Mouse (Mus musculus) stomach, embryonic 15.5 days (tissue): ENCODE results near the gene Tprg. TPM values are rescaled to one million over a fixed set of nuclear protein-coding genes. Genes with fewer than 3 reads are reported as not detected.

Experiments
- ATAC-seq: fragments of 200-750 bp; cut with Nextera tagmentation; 2 replicates; pipeline ENCODE4 v1.8.0; 2017; ENCODE audit warnings: low read depth, moderate number of reproducible peaks, moderate TSS enrichment; ENCODE audit not compliant: insufficient read depth, low FRiP score
- H3K27ac ChIP-seq: fragments of 300-500 bp; sonication (generic); 2 replicates; pipeline ENCODE4 v1.5.1; 2015; ENCODE audit warnings: mild to moderate bottlenecking, inconsistent platforms
- H3K27me3 ChIP-seq: fragments of 300-500 bp; sonication (generic); replicated peaks from 2 replicates; pipeline ENCODE4 v1.6.1; 2015; ENCODE audit warnings: inconsistent platforms
- H3K36me3 ChIP-seq: fragments of 300-500 bp; sonication (generic); 2 replicates; pipeline ENCODE4 v1.6.1; 2015; ENCODE audit warnings: inconsistent platforms
- H3K4me1 ChIP-seq: fragments of 300-500 bp; sonication (generic); 2 replicates; pipeline ENCODE4 v1.6.1; 2015; ENCODE audit warnings: inconsistent platforms
- H3K4me2 ChIP-seq: fragments of 300-500 bp; sonication (generic); 2 replicates; pipeline ENCODE4 v1.6.1; 2015; ENCODE audit warnings: mild to moderate bottlenecking, inconsistent platforms
- H3K4me3 ChIP-seq: fragments of 300-500 bp; sonication (generic); replicated peaks from 2 replicates; pipeline ENCODE4 v1.5.1; 2015; ENCODE audit warnings: inconsistent platforms
- H3K9ac ChIP-seq: fragments of 300-500 bp; sonication (generic); 2 replicates; pipeline ENCODE4 v1.6.1; 2015; ENCODE audit warnings: inconsistent platforms
- H3K9me3 ChIP-seq: fragments of 300-500 bp; sonication (generic); 2 replicates; pipeline ENCODE4 v1.6.1; 2016; ENCODE audit warnings: inconsistent platforms
- WGBS: fragments of 180-500 bp; shearing (Covaris S2); methylation state at CpG from one replicate; pipeline ENCODE4 v1.1.7; 2015; 5-methylcytosine and 5-hydroxymethylcytosine counted together
- polyA plus RNA-seq: library from polyadenylated mRNA; unstranded; fragments of >200 nt; fragmentation: Nextera tagmentation; extraction: Ambion mirVana; gene quantifications from 2 replicates; pipeline ENCODE4 v1.2.1, GENCODE M21; 2015

The Tprg gene
- polyA plus RNA-seq, 1 experiment from 2014 or later = 5.5 TPM

DNA sequence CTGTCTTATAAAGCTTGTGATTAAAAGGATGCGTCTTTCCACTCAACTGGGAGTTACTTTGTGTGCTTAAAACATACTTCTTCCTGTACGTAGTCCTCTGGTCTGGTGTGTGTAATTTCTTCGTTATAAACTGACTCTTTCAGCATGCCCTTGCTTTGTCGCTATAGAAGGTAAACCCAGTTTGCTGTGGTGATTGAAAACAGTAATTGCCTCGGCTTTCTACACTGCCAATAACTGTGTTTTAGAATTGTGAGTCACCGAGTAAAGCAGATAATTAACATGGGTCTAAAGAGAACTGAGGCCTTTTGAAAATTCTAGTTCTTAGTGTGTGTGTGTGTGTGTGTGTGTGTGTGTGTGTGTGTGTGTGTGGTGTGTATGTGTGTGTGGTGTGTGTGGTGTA lies 121.4 kb downstream of the Tprg start:
- no peaks in the 10 kb centered on the region for H3K27me3 ChIP-seq
- H3K4me3 ChIP-seq = no peak overlapping the region
- no peaks in the 10 kb centered on the region for H3K36me3 ChIP-seq
- H3K9ac ChIP-seq = no peak overlapping the region
- WGBS = 49% methylated on average over 6 of the region's 6 CpGs
- peak overlapping the region; percentile 89 for H3K27ac ChIP-seq
- no peaks in the 10 kb centered on the region for H3K9me3 ChIP-seq
- peak overlapping the region; percentile 26; the same call in 1 of the 2 replicates for H3K4me2 ChIP-seq
- no peaks in the 10 kb centered on the region for H3K4me1 ChIP-seq
- no peak for ATAC-seq

DNA sequence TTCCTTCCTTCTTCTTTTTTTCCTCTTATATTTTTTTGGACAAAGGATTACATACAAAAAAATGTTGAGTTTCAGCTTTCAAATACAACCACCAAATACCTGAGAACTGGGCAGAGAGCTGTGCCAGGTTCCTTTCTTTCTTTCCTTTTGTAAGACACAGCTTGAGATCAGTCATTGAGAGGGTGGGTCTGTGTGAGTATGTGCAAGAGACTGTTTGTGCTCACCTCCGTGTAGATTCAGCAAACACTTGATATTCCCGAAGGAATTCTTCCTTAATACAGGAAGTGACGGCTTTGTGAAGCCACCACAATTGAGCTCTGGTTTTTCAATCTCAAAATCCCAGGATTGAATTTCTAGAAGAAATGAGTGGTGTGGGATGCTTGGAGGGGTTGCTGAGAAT lies 124.7 kb downstream of the Tprg start:
- H3K4me3 ChIP-seq = no peak overlapping the region
- H3K27me3 ChIP-seq = no peaks in the 10 kb centered on the region
- no peak overlapping the region for H3K27ac ChIP-seq
- no peaks in the 10 kb centered on the region for H3K4me1 ChIP-seq
- no peaks in the 10 kb centered on the region for H3K36me3 ChIP-seq
- WGBS = 54% methylated on average over 3 of the region's 3 CpGs
- no peak for ATAC-seq
- no peak overlapping the region for H3K4me2 ChIP-seq
- no peak overlapping the region for H3K9ac ChIP-seq
- no peaks in the 10 kb centered on the region for H3K9me3 ChIP-seq

DNA sequence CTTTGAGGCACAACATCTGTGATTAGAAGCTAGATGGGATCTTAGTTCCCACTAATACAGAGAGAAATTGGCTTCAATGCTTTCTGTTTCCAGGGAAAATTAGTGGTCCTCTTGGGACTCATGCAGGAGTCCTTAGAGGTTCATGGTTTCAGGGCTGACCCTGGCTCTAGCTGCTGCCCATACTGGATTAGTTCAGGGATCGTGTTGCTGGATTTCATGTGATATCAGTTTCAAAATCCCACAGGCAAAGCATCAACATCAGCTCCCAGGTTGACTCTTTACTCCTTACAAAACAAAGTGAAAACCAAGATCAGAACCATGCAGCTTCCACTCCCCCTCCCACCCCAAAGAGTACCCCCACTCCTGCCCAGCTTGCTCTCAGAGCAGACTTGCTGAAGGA lies 127.3 kb downstream of the Tprg start:
- Histone ChIP-seq H3K4me2 (no peak overlapping the region), H3K4me3 (no peak overlapping the region), H3K27ac (no peak overlapping the region), H3K36me3 (no peaks in the 10 kb centered on the region), H3K4me1 (peaks cover 8% of the 10 kb centered on the region), H3K27me3 (no peaks in the 10 kb centered on the region), H3K9ac (no peak overlapping the region), H3K9me3 (no peaks in the 10 kb centered on the region)
- 56% methylated on average over 1 of the region's 1 CpGs for WGBS
- ATAC-seq = no peak

DNA sequence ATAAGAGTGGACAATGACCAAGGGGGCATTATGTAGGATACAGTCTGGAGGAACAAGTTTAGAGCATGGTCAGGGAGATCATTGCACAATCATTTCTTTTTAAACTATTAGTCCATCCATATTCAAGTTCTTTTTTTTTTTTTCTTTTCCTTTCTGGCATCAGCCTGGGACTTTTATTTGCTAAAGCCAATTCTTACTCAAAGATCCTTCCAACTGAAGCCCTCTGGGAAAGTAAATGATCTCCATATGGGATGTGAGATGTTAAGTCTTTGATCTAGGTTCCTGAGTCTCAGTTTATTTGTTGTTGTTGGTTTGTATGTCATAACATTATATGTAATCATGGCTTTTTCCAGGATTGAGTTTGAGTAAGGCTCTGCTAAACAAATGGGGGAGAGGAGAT lies 128.6 kb downstream of the Tprg start:
- no peak for ATAC-seq
- Histone ChIP-seq H3K36me3 (no peaks in the 10 kb centered on the region), H3K27me3 (no peaks in the 10 kb centered on the region), H3K9me3 (no peaks in the 10 kb centered on the region), H3K4me2 (no peak overlapping the region), H3K4me1 (peaks cover 8% of the 10 kb centered on the region), H3K27ac (no peak overlapping the region), H3K9ac (no peak overlapping the region), H3K4me3 (no peak overlapping the region)

DNA sequence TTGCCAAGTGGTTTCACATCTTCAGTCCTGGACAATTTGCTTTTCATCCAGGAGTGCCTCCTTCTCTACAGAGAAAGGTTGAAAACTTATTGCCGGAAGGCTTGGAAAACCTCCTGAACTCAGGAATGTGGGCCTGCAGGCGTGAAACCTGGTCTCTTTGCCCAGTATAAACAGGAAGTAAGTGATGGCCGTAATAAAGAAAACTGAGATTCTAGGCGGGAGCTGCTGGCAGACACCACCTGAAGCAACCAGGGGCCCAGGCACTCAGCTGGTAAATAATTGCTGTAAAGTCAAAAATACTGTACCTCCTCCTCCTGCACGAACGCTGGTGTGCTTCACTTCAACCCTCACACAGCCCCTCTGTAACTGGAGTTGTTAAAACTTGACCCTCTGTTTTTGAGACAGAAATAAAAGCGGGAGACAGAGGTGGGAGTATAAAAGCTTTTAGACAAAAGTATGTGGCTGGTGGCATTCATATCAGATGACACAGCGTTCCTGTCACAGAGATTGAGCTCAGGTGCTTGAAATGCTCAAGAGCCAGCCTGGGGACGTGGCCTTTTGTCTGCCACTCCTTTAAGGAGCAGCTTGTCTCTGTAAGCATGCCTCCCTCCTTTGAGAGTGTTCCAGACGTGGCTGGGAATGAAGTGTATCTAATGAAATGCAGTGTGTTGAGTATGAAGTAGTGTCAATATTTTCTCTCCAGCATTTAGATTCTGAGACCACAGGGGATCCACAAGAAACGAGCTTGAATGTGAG lies 131.4 kb downstream of the Tprg start:
- ATAC-seq = no peak; the same call in 1 of the 2 replicates
- Histone ChIP-seq H3K36me3 (no peaks in the 10 kb centered on the region), H3K4me2 (0 out of 2 replicates have a peak overlapping the region, but pooled peaks have one; percentile 16), H3K27ac (peak overlapping the region; percentile 57; the same call in 1 of the 2 replicates), H3K9me3 (no peaks in the 10 kb centered on the region), H3K27me3 (no peaks in the 10 kb centered on the region), H3K4me1 (peaks cover 8% of the 10 kb centered on the region), H3K9ac (no peak overlapping the region), H3K4me3 (no peak overlapping the region)
- WGBS = 21% methylated on average over 11 of the region's 11 CpGs

DNA sequence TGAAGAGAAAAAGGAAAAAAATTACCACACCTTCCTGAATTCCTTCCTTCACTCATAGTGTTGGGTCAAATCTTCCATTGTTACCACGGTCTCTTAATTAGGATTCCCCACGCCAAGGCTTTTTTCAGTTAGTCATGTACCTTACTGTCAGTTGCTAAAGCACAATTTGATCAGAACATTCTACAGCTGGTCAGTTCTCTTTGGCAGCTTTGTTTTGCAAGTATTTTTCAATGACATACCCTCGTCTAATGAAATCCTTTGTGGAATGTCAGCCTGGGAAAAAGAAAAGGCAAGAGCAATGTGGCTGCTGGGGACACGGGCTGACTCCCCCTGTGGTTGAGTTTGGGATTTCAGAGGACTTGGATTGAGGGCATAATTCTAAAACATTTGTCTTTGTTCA lies 136.4 kb downstream of the Tprg start:
- ATAC-seq = no peak
- Histone ChIP-seq H3K4me3 (no peak overlapping the region), H3K27me3 (no peaks in the 10 kb centered on the region), H3K4me2 (no peak overlapping the region), H3K9me3 (no peaks in the 10 kb centered on the region), H3K36me3 (no peaks in the 10 kb centered on the region), H3K9ac (no peak overlapping the region), H3K4me1 (peaks cover 4% of the 10 kb centered on the region), H3K27ac (no peak overlapping the region)
- WGBS = 71% methylated on average over 4 of the region's 4 CpGs

DNA sequence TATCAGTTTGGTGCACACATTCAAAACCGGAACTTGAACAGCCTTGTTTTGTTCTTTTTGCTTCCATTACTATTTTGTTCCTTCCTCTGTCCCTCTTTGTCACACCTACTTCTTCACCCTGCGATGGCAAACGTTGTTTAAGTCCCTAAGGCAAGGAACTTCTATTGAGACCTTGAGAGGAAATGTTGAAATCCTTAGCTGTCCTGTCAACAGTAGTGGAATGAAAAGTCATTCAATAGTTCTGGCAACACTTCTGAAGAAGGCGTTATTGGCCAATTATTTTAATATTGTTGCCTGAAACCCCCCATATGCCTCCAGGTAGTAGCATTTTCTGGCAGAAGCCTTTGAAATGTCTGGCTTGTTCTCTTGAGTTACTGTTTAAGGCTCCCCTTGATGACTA lies 137.4 kb downstream of the Tprg start:
- 78% methylated on average over 4 of the region's 4 CpGs for WGBS
- no peak overlapping the region for H3K9ac ChIP-seq

DNA sequence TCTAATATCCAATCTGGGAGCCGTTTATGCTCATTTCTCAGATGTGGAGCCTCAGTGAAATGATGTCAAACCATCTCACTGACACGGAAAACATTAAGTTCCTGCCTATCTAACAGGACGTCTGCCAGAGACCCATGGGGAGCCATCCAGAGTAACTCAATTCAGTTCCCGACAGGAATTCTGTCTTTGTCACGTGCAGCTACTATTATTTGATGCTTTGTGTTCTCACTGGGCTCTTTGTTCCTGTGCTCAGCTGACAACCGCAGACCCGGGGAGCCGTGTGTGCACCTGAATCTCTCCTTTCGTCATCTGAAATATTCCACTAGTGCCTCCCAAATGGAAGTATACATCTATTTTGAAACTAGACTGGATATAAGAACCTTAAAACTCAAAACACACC lies 138.3 kb downstream of the Tprg start:
- Histone ChIP-seq H3K36me3 (no peaks in the 10 kb centered on the region), H3K4me3 (no peak overlapping the region), H3K27ac (no peak overlapping the region), H3K9me3 (no peaks in the 10 kb centered on the region), H3K4me1 (no peaks in the 10 kb centered on the region), H3K4me2 (no peak overlapping the region), H3K27me3 (no peaks in the 10 kb centered on the region), H3K9ac (no peak overlapping the region)
- WGBS = 74% methylated on average over 9 of the region's 9 CpGs
- no peak for ATAC-seq

More for the DNA sequence above, 137.4 kb downstream of the Tprg start:
- Histone ChIP-seq H3K27ac (no peak overlapping the region), H3K4me1 (no peaks in the 10 kb centered on the region), H3K9me3 (no peaks in the 10 kb centered on the region), H3K36me3 (no peaks in the 10 kb centered on the region), H3K4me2 (no peak overlapping the region), H3K4me3 (no peak overlapping the region), H3K27me3 (no peaks in the 10 kb centered on the region)
- no peak for ATAC-seq

DNA sequence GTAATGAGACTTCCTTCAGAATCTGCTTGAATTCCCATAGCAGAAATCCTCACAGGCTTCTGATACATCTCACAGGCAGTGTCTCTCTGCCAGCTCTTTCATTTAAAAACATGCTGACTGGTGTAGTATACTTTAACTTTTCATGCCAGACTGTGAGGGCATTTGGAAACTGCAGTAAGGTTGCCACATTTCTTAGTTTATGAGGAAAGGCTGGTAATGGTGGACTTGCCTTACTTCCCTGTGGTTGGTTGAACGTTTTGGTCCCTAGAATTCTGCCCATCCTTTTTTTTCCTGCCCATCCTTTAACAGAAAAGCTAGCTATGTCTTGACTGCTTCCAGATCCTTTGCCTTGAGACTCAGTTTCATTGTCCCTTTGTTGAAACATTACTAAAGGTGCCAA lies 138.8 kb downstream of the Tprg start:
- 46% methylated on average over 1 of the region's 1 CpGs for WGBS
- Histone ChIP-seq H3K4me2 (no peak overlapping the region), H3K9me3 (no peaks in the 10 kb centered on the region), H3K9ac (no peak overlapping the region), H3K27ac (no peak overlapping the region), H3K4me1 (no peaks in the 10 kb centered on the region), H3K4me3 (no peak overlapping the region), H3K36me3 (no peaks in the 10 kb centered on the region), H3K27me3 (no peaks in the 10 kb centered on the region)
- ATAC-seq = no peak

DNA sequence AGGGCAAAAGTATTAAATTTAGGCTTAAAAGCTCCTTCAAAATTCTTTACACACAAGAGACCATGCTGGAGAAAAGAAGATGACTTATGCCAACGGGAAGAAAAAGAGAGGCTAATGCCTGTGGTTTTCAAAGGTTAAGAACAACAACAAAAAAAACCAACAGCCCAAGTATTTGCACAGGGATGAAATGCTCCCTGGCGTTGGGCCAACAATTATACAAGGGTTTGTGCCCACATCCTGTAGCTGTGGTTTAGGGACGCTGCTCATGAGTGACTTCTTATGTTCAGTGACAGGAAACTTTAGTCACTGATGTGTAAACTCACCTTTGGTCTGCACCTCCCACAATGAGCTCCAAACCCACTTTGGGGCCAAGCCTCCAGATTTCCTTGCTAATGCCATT lies 139.6 kb downstream of the Tprg start:
- WGBS = 31% methylated on average over 3 of the region's 3 CpGs
- peak; percentile 50; the same call in 1 of the 2 replicates for ATAC-seq
- Histone ChIP-seq H3K9ac (no peak overlapping the region), H3K4me3 (no peak overlapping the region), H3K4me1 (no peaks in the 10 kb centered on the region), H3K27ac (peak overlapping the region; percentile 1; the same call in 1 of the 2 replicates), H3K36me3 (no peaks in the 10 kb centered on the region), H3K27me3 (no peaks in the 10 kb centered on the region), H3K9me3 (no peaks in the 10 kb centered on the region), H3K4me2 (0 out of 2 replicates have a peak overlapping the region, but pooled peaks have one; percentile 13)

DNA sequence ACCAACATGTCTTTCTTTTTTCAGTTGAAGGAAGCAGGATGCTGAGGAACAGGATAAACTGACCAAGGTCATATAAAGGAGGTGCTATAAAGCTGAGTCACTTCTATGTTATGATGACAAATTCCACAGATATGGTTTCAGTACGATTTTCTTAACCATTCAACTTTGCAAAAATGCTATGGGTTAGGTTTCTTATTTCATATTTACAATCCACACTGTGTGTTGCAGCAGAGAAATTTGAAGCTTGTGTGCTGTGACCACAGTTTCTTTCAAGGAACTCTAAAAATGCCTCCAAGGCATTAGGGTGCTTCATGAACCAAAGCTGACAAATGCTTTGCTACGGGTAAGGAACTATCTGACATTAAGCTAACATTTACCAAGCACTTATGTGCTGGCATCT lies 153.4 kb downstream of the Tprg start:
- no peak overlapping the region for H3K9ac ChIP-seq
- no peaks in the 10 kb centered on the region for H3K9me3 ChIP-seq
- H3K27ac ChIP-seq = no peak overlapping the region
- no peak overlapping the region for H3K4me3 ChIP-seq
- H3K4me2 ChIP-seq = no peak overlapping the region
- 41% methylated on average over 2 of the region's 2 CpGs for WGBS
- H3K36me3 ChIP-seq = no peaks in the 10 kb centered on the region
- no peaks in the 10 kb centered on the region for H3K27me3 ChIP-seq
- H3K4me1 ChIP-seq = no peaks in the 10 kb centered on the region
- ATAC-seq = no peak

DNA sequence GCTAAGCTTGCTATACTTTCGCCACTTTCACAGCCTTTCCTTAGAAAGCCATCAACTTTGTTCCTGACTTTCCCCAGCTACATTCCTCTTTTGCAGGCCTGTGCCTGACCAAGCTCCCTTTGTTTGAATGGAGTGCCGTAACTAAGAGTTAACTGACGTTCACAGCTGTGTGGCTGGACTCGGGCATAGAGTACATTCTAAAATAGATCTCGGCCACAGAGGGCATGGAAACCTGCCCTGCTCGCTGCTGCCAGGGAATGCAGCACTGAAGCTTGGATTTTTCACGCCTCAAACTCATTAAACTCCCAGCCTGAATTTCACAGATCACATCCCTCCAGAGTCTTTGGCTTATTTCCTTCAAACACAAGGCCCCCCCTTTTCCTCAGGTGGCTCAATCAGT lies 159.0 kb downstream of the Tprg start:
- no peaks in the 10 kb centered on the region for H3K27me3 ChIP-seq
- no peaks in the 10 kb centered on the region for H3K36me3 ChIP-seq
- no peaks in the 10 kb centered on the region for H3K9me3 ChIP-seq
- no peak overlapping the region for H3K9ac ChIP-seq
- H3K27ac ChIP-seq = no peak overlapping the region
- ATAC-seq = no peak
- H3K4me3 ChIP-seq = no peak overlapping the region
- H3K4me2 ChIP-seq = no peak overlapping the region
- H3K4me1 ChIP-seq = no peaks in the 10 kb centered on the region
- WGBS = 63% methylated on average over 7 of the region's 7 CpGs

DNA sequence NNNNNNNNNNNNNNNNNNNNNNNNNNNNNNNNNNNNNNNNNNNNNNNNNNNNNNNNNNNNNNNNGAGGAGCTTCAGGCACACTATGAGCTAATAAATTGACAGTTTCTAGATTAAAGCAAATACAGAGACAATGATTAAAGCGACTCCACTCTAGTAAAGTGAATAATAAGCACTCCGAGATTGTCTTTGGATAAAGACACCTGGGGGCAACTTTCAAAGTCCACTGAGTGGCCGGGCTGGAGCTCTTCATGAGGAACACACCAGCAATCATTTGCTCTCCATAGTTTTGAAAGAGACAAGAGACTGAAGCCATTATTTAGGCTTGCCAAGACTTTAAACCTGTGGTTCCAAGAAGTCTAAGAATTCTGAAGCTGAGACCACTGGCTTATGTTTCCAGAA lies 164.9 kb downstream of the Tprg start:
- H3K9ac ChIP-seq = no peak overlapping the region
- no peak for ATAC-seq
- 74% methylated on average over 3 of the region's 3 CpGs for whole genome bisulfite sequencing
- no peaks in the 10 kb centered on the region for H3K36me3 ChIP-seq
- H3K27ac ChIP-seq = no peak overlapping the region
- no peak overlapping the region for H3K4me2 ChIP-seq
- no peaks in the 10 kb centered on the region for H3K9me3 ChIP-seq
- no peaks in the 10 kb centered on the region for H3K4me1 ChIP-seq
- no peaks in the 10 kb centered on the region for H3K27me3 ChIP-seq
- H3K4me3 ChIP-seq = no peak overlapping the region
